Mouse (Mus musculus) lung, postnatal 0 days (tissue): ENCODE data around the gene Tac4.

ENCODE experiments used
- CTCF ChIP-seq: IDR thresholded peaks from 2 replicates; pipeline ENCODE4 v1.5.1; 2016; ENCODE audit warnings: antibody characterized with exemption, mild to moderate bottlenecking
- EP300 ChIP-seq: IDR thresholded peaks from 2 replicates; pipeline ENCODE4 v1.6.1; 2016; ENCODE audit warnings: antibody characterized with exemption, mild to moderate bottlenecking, control low read depth

DNA sequence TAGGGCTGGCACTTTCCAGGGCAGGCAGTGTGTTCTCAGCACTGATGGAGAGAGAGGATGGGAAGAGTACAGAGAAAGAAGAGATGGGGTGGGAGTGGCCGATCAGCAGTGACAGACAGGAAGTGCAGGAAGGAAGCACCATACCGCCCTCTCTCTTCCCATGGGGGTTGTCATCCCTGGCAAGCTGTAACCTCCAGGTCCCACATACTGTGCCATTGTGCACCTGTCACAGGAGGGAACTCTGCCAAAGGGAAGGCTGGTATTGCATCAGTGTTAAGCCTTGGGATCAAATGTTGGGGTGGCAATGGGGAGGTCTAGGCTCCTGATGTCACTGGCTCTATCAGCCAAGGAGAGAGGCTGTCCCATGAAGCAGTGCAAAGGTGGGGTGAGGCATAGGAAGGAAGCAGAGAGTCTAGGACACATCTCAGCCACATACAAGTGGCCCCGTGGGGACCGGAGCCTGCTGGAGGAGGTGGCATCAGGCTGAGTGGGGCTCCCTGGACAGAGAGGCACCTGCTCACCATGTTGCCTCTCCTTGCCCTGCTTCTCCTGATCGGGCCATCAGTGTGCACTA, at the start of gene Tac4:
- TF ChIP-seq CTCF (no peak), EP300 (no peak)
